In the genomic region with DNA sequence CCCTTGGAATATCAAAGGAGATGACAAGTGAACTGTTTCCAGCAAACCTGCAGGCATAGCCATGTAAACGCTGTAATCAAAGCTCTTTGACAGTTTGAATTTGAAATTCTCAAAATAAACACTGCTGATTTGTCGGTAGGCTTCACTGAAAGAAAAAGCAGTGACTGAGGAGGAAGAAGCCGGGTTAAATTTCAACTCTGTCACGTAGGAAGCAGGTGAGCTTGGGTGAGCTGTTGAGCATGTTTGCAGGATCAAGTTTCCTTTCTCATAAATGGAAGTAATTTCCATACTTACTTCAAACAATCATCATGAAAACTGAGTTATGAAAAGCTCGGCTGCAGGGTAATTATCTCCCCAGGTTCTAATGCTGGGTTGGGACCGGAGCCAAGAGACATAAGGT, we compare ENCODE assay signal across 32 mouse cellular contexts.
"Had no signal": no experiment of that assay in that cellular context is flagged by ENCODE, and none has a peak within 500 bp of the region (broad histone marks: within the 10 kb centered on the region; RNA-seq: fewer than 3 reads in every experiment).

No protein-coding gene starts in this region.

- DNase-seq: heart, postnatal 14 days; heart, postnatal 36 days; heart, postnatal 4 days; kidney, adult 11 months; kidney, adult 18-20 months; kidney, adult 2 months; kidney, adult 8-10 months; kidney, adult 9 months; kidney, postnatal 10 days; kidney, postnatal 14 days; kidney, postnatal 25 days; kidney, postnatal 36 days; kidney, postnatal 4 days; layer of hippocampus, adult 9-11 months; layer of hippocampus, postnatal 36 days had no signal

- H3K9me3 ChIP-seq: heart, embryonic 13.5 days; heart, embryonic 15.5 days; hindbrain, embryonic 10.5 days; hindbrain, embryonic 12.5 days; hindbrain, embryonic 13.5 days; hindbrain, embryonic 15.5 days; intestine, embryonic 15.5 days; kidney, embryonic 15.5 days had no signal

- H3K9ac ChIP-seq: heart, embryonic 13.5 days; heart, embryonic 15.5 days; hindbrain, embryonic 12.5 days; hindbrain, embryonic 13.5 days; hindbrain, embryonic 14.5 days; hindbrain, embryonic 15.5 days; intestine, embryonic 15.5 days; kidney, embryonic 15.5 days had no signal

- H3K4me2 ChIP-seq: heart, embryonic 13.5 days; heart, embryonic 15.5 days; hindbrain, embryonic 12.5 days; hindbrain, embryonic 13.5 days; hindbrain, embryonic 14.5 days; hindbrain, embryonic 15.5 days; intestine, embryonic 15.5 days; kidney, embryonic 15.5 days had no signal

- ATAC-seq: hindbrain, embryonic 16.5 days; hindbrain, postnatal 0 days; inflammation-experienced regulatory T-cells, adult 6 months; intestine, embryonic 15.5 days; intestine, embryonic 16.5 days; intestine, postnatal 0 days had no signal

- H3K27ac ChIP-seq: heart, embryonic 13.5 days; heart, embryonic 15.5 days; hindbrain, embryonic 10.5 days; hindbrain, embryonic 12.5 days; hindbrain, embryonic 13.5 days; hindbrain, embryonic 14.5 days; hindbrain, embryonic 15.5 days; hindbrain, postnatal 0 days; intestine, embryonic 15.5 days; kidney, embryonic 15.5 days; kidney, postnatal 0 days; layer of hippocampus, adult 2 months; left cerebral cortex, adult 2 months had no signal

- H3K27me3 ChIP-seq: heart, embryonic 13.5 days; heart, embryonic 15.5 days; hindbrain, embryonic 12.5 days; hindbrain, embryonic 13.5 days; hindbrain, embryonic 15.5 days; intestine, embryonic 15.5 days; kidney, embryonic 15.5 days had no signal

- H3K4me1 ChIP-seq: heart, embryonic 15.5 days; hindbrain, embryonic 10.5 days; hindbrain, embryonic 12.5 days; hindbrain, embryonic 13.5 days; hindbrain, embryonic 15.5 days; intestine, embryonic 15.5 days; kidney, embryonic 15.5 days had no signal

- H3K4me3 ChIP-seq: heart, embryonic 13.5 days; heart, embryonic 15.5 days; hindbrain, embryonic 10.5 days; hindbrain, embryonic 12.5 days; hindbrain, embryonic 13.5 days; hindbrain, embryonic 15.5 days; intestine, embryonic 15.5 days; kidney, embryonic 15.5 days; layer of hippocampus, adult 2 months; left cerebral cortex, adult 2 months had no signal

- H3K36me3 ChIP-seq: heart, embryonic 13.5 days; heart, embryonic 15.5 days; hindbrain, embryonic 10.5 days; hindbrain, embryonic 12.5 days; hindbrain, embryonic 13.5 days; hindbrain, embryonic 15.5 days; intestine, embryonic 15.5 days; kidney, embryonic 15.5 days had no signal
